Mouse (Mus musculus): ENCODE data around the gene Arhgap9. TPM values are rescaled to one million over a fixed set of nuclear protein-coding genes. Genes with fewer than 3 reads are reported as not detected.
A peak's percentile ranks its signal among the peaks of the same experiment; 100 is the strongest.

Gene Arhgap9
- 2.0 and 2.2 TPM in 2 replicates for polyA plus RNA-seq (2016; fragmentation: Nextera tagmentation; extraction: Ambion mirVana)

GRCm38 (mm10) chr10:127321621-127322020 lies at the start of gene Arhgap9:
Arhgap9 (plus strand) TSS chr10:127321964.
- 80% methylated on average over 3 of the region's 3 CpGs for WGBS
- Histone ChIP-seq H3K36me3 (no peaks in the 10 kb centered on the region), H3K9me3 (replicated peaks) (no peaks in the 10 kb centered on the region), H3K9ac (no peak within 1 kb of the TSS), H3K27me3 (peaks cover 46% of the 10 kb centered on the region), H3K4me3 (no peak within 1 kb of the TSS), H3K27ac (no peak within 1 kb of the TSS), H3K4me1 (peaks cover 10% of the 10 kb centered on the region), H3K4me2 (replicated peaks) (no peak within 1 kb of the TSS)
- ATAC-seq (ENCODE audit: low FRiP score), result no peak

- WGBS, result 86% methylated on average over 5 of the region's 5 CpGs
- H3K4me3 ChIP-seq, result no peak overlapping the region
- peaks cover 79% of the 10 kb centered on the region for H3K36me3 ChIP-seq
- no peak overlapping the region for H3K27ac ChIP-seq
- ATAC-seq (ENCODE audit: low FRiP score), result no peak
- H3K4me1 ChIP-seq, result peaks cover 25% of the 10 kb centered on the region
- no peaks in the 10 kb centered on the region for H3K27me3 ChIP-seq
- no peaks in the 10 kb centered on the region for H3K9me3 ChIP-seq (replicated peaks)
- H3K4me2 ChIP-seq (replicated peaks), result no peak overlapping the region
- no peak overlapping the region for H3K9ac ChIP-seq
Measured at GRCm38 (mm10) chr10:127272371-127272770, 49.4 kb upstream of the Arhgap9 start.

- no peak overlapping the region for H3K4me3 ChIP-seq
- H3K27me3 ChIP-seq, result no peaks in the 10 kb centered on the region
- H3K9ac ChIP-seq, result no peak overlapping the region
- H3K4me1 ChIP-seq, result peaks cover 8% of the 10 kb centered on the region
- peaks cover 90% of the 10 kb centered on the region for H3K36me3 ChIP-seq
- H3K4me2 ChIP-seq (replicated peaks), result no peak overlapping the region
- no peaks in the 10 kb centered on the region for H3K9me3 ChIP-seq (replicated peaks)
- WGBS, result 84% methylated on average over 11 of the region's 11 CpGs
- no peak for ATAC-seq (ENCODE audit: low FRiP score)
- H3K27ac ChIP-seq, result no peak overlapping the region
Measured at GRCm38 (mm10) chr10:127274261-127275022, 47.3 kb upstream of the Arhgap9 start.

GRCm38 (mm10) chr10:127279730-127280129 lies 42.0 kb upstream of the Arhgap9 start:
- peaks cover 96% of the 10 kb centered on the region for H3K36me3 ChIP-seq
- no peak overlapping the region for H3K4me3 ChIP-seq
- no peaks in the 10 kb centered on the region for H3K27me3 ChIP-seq

GRCm38 (mm10) chr10:127281316-127281715 lies 40.4 kb upstream of the Arhgap9 start:
- Histone ChIP-seq H3K4me1 (peaks cover 14% of the 10 kb centered on the region), H3K27me3 (no peaks in the 10 kb centered on the region), H3K9me3 (replicated peaks) (no peaks in the 10 kb centered on the region), H3K36me3 (peaks cover 97% of the 10 kb centered on the region), H3K4me3 (no peak overlapping the region), H3K9ac (no peak overlapping the region), H3K27ac (no peak overlapping the region), H3K4me2 (replicated peaks) (no peak overlapping the region)
- 89% methylated on average over 8 of the region's 8 CpGs for WGBS
- ATAC-seq (ENCODE audit: low FRiP score), result no peak

More at GRCm38 (mm10) chr10:127279730-127280129, 42.0 kb upstream of the Arhgap9 start:
- 94% methylated on average over 2 of the region's 2 CpGs for WGBS
- ATAC-seq (ENCODE audit: low FRiP score), result no peak
- H3K9me3 ChIP-seq (replicated peaks), result no peaks in the 10 kb centered on the region
- no peak overlapping the region for H3K27ac ChIP-seq
- no peak overlapping the region for H3K4me2 ChIP-seq (replicated peaks)
- H3K4me1 ChIP-seq, result peaks cover 1% of the 10 kb centered on the region
- no peak overlapping the region for H3K9ac ChIP-seq

- no peaks in the 10 kb centered on the region for H3K27me3 ChIP-seq
- H3K9me3 ChIP-seq (replicated peaks), result no peaks in the 10 kb centered on the region
- no peak overlapping the region for H3K4me2 ChIP-seq (replicated peaks)
- no peak overlapping the region for H3K9ac ChIP-seq
- ATAC-seq (ENCODE audit: low FRiP score), result no peak
- peaks cover 88% of the 10 kb centered on the region for H3K36me3 ChIP-seq
- H3K27ac ChIP-seq, result no peak overlapping the region
- WGBS, result 90% methylated on average over 13 of the region's 13 CpGs
- no peak overlapping the region for H3K4me3 ChIP-seq
- peaks cover 28% of the 10 kb centered on the region for H3K4me1 ChIP-seq
Measured at GRCm38 (mm10) chr10:127282620-127283215, 39.0 kb upstream of the Arhgap9 start.

- no peak for ATAC-seq (ENCODE audit: low FRiP score)
- WGBS, result 92% methylated on average over 7 of the region's 7 CpGs
- Histone ChIP-seq H3K4me3 (no peak overlapping the region), H3K9me3 (replicated peaks) (no peaks in the 10 kb centered on the region), H3K9ac (no peak overlapping the region), H3K27me3 (no peaks in the 10 kb centered on the region), H3K4me1 (peaks cover 31% of the 10 kb centered on the region), H3K4me2 (replicated peaks) (no peak overlapping the region), H3K27ac (0 out of 2 replicates have a peak overlapping the region, but pooled peaks have one; percentile 19), H3K36me3 (peaks cover 73% of the 10 kb centered on the region)
Measured at GRCm38 (mm10) chr10:127284105-127284622, 37.6 kb upstream of the Arhgap9 start.

- no peak for ATAC-seq (ENCODE audit: low FRiP score)
- 70% methylated on average over 11 of the region's 11 CpGs for WGBS
- no peak overlapping the region for H3K27ac ChIP-seq
- H3K4me1 ChIP-seq, result peaks cover 35% of the 10 kb centered on the region
- no peak overlapping the region for H3K4me3 ChIP-seq
- peaks cover 66% of the 10 kb centered on the region for H3K36me3 ChIP-seq
- no peaks in the 10 kb centered on the region for H3K9me3 ChIP-seq (replicated peaks)
- H3K27me3 ChIP-seq, result no peaks in the 10 kb centered on the region
- H3K9ac ChIP-seq, result peak overlapping the region; percentile 28; the same call in 1 of the 2 replicates
- H3K4me2 ChIP-seq (replicated peaks), result no peak overlapping the region
Measured at GRCm38 (mm10) chr10:127284724-127285500, 36.9 kb upstream of the Arhgap9 start.

GRCm38 (mm10) chr10:127285644-127286043 lies 36.1 kb upstream of the Arhgap9 start:
- H3K4me3 ChIP-seq, result no peak overlapping the region
- H3K9ac ChIP-seq, result peak overlapping the region; percentile 28
- peaks cover 60% of the 10 kb centered on the region for H3K36me3 ChIP-seq
- H3K4me1 ChIP-seq, result peaks cover 37% of the 10 kb centered on the region
- H3K9me3 ChIP-seq (replicated peaks), result no peaks in the 10 kb centered on the region
- no peaks in the 10 kb centered on the region for H3K27me3 ChIP-seq
- ATAC-seq (ENCODE audit: low FRiP score), result no peak
- 75% methylated on average over 12 of the region's 13 CpGs for WGBS
- peak overlapping the region; percentile 7; the same call in 1 of the 2 replicates for H3K4me2 ChIP-seq (replicated peaks)
- H3K27ac ChIP-seq, result peak overlapping the region; percentile 4; the same call in 1 of the 2 replicates

GRCm38 (mm10) chr10:127286194-127286593 lies 35.6 kb upstream of the Arhgap9 start:
- H3K36me3 ChIP-seq, result peaks cover 54% of the 10 kb centered on the region
- ATAC-seq (ENCODE audit: low FRiP score), result no peak
- no peaks in the 10 kb centered on the region for H3K9me3 ChIP-seq (replicated peaks)
- WGBS, result 80% methylated on average over 7 of the region's 7 CpGs
- no peak overlapping the region for H3K4me3 ChIP-seq
- peaks cover 38% of the 10 kb centered on the region for H3K4me1 ChIP-seq
- H3K27ac ChIP-seq, result peak overlapping the region; percentile 4; the same call in 1 of the 2 replicates
- peak overlapping the region; percentile 28; the same call in 1 of the 2 replicates for H3K9ac ChIP-seq
- H3K4me2 ChIP-seq (replicated peaks), result peak overlapping the region; percentile 92
- no peaks in the 10 kb centered on the region for H3K27me3 ChIP-seq

- Histone ChIP-seq H3K27ac (no peak overlapping the region), H3K9me3 (replicated peaks) (no peaks in the 10 kb centered on the region), H3K4me2 (replicated peaks) (peak overlapping the region; percentile 92), H3K27me3 (no peaks in the 10 kb centered on the region), H3K4me3 (peak overlapping the region; percentile 66; the same call in 1 of the 2 replicates), H3K4me1 (peaks cover 43% of the 10 kb centered on the region), H3K36me3 (peaks cover 49% of the 10 kb centered on the region), H3K9ac (peak overlapping the region; percentile 88; the same call in 1 of the 2 replicates)
- no peak for ATAC-seq (ENCODE audit: low FRiP score)
- 45% methylated on average over 7 of the region's 7 CpGs for WGBS
Measured at GRCm38 (mm10) chr10:127286730-127287129, 35.0 kb upstream of the Arhgap9 start.

Measured in hindbrain, embryonic 12.5 days (tissue).